Mouse (Mus musculus): ENCODE measurements around the gene Mex3a. TPM values are rescaled to one million over a fixed set of nuclear protein-coding genes. Genes with fewer than 3 reads are reported as not detected.

The Mex3a gene
- polyA plus RNA-seq, 1 experiment from 2014 or later: 26.3 TPM

GRCm38 (mm10) chr3:88502641-88503504 is 29.3 kb upstream of the Mex3a start:
- H3K4me1 ChIP-seq (ENCODE audit: control insufficient read depth, insufficient read depth, low read length): peaks cover 22% of the 10 kb centered on the region; the same call in 1 of the 2 replicates
- WGBS: under 1% methylated on average over 55 of the region's 55 CpGs
- no peaks in the 10 kb centered on the region for H3K27me3 ChIP-seq (ENCODE audit: control insufficient read depth, insufficient read depth, low read length)

GRCm38 (mm10) chr3:88503505-88503863 is 28.7 kb upstream of the Mex3a start:
- peak overlapping the region; percentile 99 for H3K4me2 ChIP-seq (replicated peaks; ENCODE audit: low read depth, low read length)
- peak overlapping the region; percentile 88; the same call in 1 of the 2 replicates for H3K4me3 ChIP-seq (ENCODE audit: low read depth, low read length)
- H3K9ac ChIP-seq (replicated peaks; ENCODE audit: low read depth, low read length): peak overlapping the region; percentile 81; the same call in 1 of the 2 replicates
- H3K9me3 ChIP-seq (ENCODE audit: control insufficient read depth, low read depth, low read length): no peaks in the 10 kb centered on the region
- H3K36me3 ChIP-seq (ENCODE audit: control insufficient read depth, insufficient read depth, low read length): no peaks in the 10 kb centered on the region
- WGBS: 26% methylated on average over 4 of the region's 4 CpGs
- ATAC-seq (ENCODE audit: insufficient number of reproducible peaks, insufficient read depth, low FRiP score, low read depth): peak; percentile 10; the same call in 1 of the 2 replicates
- H3K4me1 ChIP-seq (ENCODE audit: control insufficient read depth, insufficient read depth, low read length): peaks cover 22% of the 10 kb centered on the region; the same call in 1 of the 2 replicates
- H3K27ac ChIP-seq (ENCODE audit: low read length): peak overlapping the region; percentile 82
- no peaks in the 10 kb centered on the region for H3K27me3 ChIP-seq (ENCODE audit: control insufficient read depth, insufficient read depth, low read length)

More at GRCm38 (mm10) chr3:88502641-88503504, 29.3 kb upstream of the Mex3a start:
- peak; percentile 92 for ATAC-seq (ENCODE audit: insufficient number of reproducible peaks, insufficient read depth, low FRiP score, low read depth)
- Histone ChIP-seq H3K27ac (ENCODE audit: low read length) (peak overlapping the region; percentile 82), H3K9me3 (ENCODE audit: control insufficient read depth, low read depth, low read length) (no peaks in the 10 kb centered on the region), H3K4me2 (replicated peaks; ENCODE audit: low read depth, low read length) (peak overlapping the region; percentile 99), H3K4me3 (ENCODE audit: low read depth, low read length) (peak overlapping the region; percentile 88), H3K36me3 (ENCODE audit: control insufficient read depth, insufficient read depth, low read length) (no peaks in the 10 kb centered on the region), H3K9ac (replicated peaks; ENCODE audit: low read depth, low read length) (peak overlapping the region; percentile 81)

GRCm38 (mm10) chr3:88503881-88504746 is 28.1 kb upstream of the Mex3a start:
- peak overlapping the region; percentile 99; the same call in 1 of the 2 replicates for H3K4me2 ChIP-seq (replicated peaks; ENCODE audit: low read depth, low read length)
- H3K4me3 ChIP-seq (ENCODE audit: low read depth, low read length): no peak overlapping the region
- H3K9me3 ChIP-seq (ENCODE audit: control insufficient read depth, low read depth, low read length): no peaks in the 10 kb centered on the region
- no peak overlapping the region for H3K9ac ChIP-seq (replicated peaks; ENCODE audit: low read depth, low read length)
- 41% methylated on average over 8 of the region's 8 CpGs for WGBS
- ATAC-seq (ENCODE audit: insufficient number of reproducible peaks, insufficient read depth, low FRiP score, low read depth): no peak
- H3K27ac ChIP-seq (ENCODE audit: low read length): peak overlapping the region; percentile 82; the same call in 1 of the 2 replicates
- H3K4me1 ChIP-seq (ENCODE audit: control insufficient read depth, insufficient read depth, low read length): peaks cover 22% of the 10 kb centered on the region; the same call in 1 of the 2 replicates
- H3K27me3 ChIP-seq (ENCODE audit: control insufficient read depth, insufficient read depth, low read length): no peaks in the 10 kb centered on the region
- no peaks in the 10 kb centered on the region for H3K36me3 ChIP-seq (ENCODE audit: control insufficient read depth, insufficient read depth, low read length)

- H3K4me1 ChIP-seq (ENCODE audit: control insufficient read depth, insufficient read depth, low read length): peaks cover 27% of the 10 kb centered on the region; the same call in 1 of the 2 replicates
- WGBS: 71% methylated on average over 6 of the region's 6 CpGs
- no peak for ATAC-seq (ENCODE audit: insufficient number of reproducible peaks, insufficient read depth, low FRiP score, low read depth)
- no peaks in the 10 kb centered on the region for H3K36me3 ChIP-seq (ENCODE audit: control insufficient read depth, insufficient read depth, low read length)
- no peak overlapping the region for H3K4me2 ChIP-seq (replicated peaks; ENCODE audit: low read depth, low read length)
- no peak overlapping the region for H3K9ac ChIP-seq (replicated peaks; ENCODE audit: low read depth, low read length)
- no peak overlapping the region for H3K27ac ChIP-seq (ENCODE audit: low read length)
- no peaks in the 10 kb centered on the region for H3K27me3 ChIP-seq (ENCODE audit: control insufficient read depth, insufficient read depth, low read length)
- H3K9me3 ChIP-seq (ENCODE audit: control insufficient read depth, low read depth, low read length): no peaks in the 10 kb centered on the region
- H3K4me3 ChIP-seq (ENCODE audit: low read depth, low read length): no peak overlapping the region
These were observed 27.1 kb upstream of the Mex3a start for GRCm38 (mm10) chr3:88505081-88505480.

GRCm38 (mm10) chr3:88505765-88506164 is 26.4 kb upstream of the Mex3a start:
- Histone ChIP-seq H3K9ac (replicated peaks; ENCODE audit: low read depth, low read length) (no peak overlapping the region), H3K36me3 (ENCODE audit: control insufficient read depth, insufficient read depth, low read length) (no peaks in the 10 kb centered on the region), H3K27ac (ENCODE audit: low read length) (no peak overlapping the region), H3K4me3 (ENCODE audit: low read depth, low read length) (no peak overlapping the region), H3K27me3 (ENCODE audit: control insufficient read depth, insufficient read depth, low read length) (no peaks in the 10 kb centered on the region), H3K4me1 (ENCODE audit: control insufficient read depth, insufficient read depth, low read length) (peaks cover 26% of the 10 kb centered on the region; the same call in 1 of the 2 replicates), H3K9me3 (ENCODE audit: control insufficient read depth, low read depth, low read length) (no peaks in the 10 kb centered on the region), H3K4me2 (replicated peaks; ENCODE audit: low read depth, low read length) (no peak overlapping the region)
- WGBS: 48% methylated on average over 7 of the region's 7 CpGs
- no peak for ATAC-seq (ENCODE audit: insufficient number of reproducible peaks, insufficient read depth, low FRiP score, low read depth)

- Histone ChIP-seq H3K4me3 (ENCODE audit: low read depth, low read length) (peak overlapping the region; percentile 27; the same call in 1 of the 2 replicates), H3K27ac (ENCODE audit: low read length) (peak overlapping the region; percentile 84), H3K36me3 (ENCODE audit: control insufficient read depth, insufficient read depth, low read length) (no peaks in the 10 kb centered on the region), H3K4me2 (replicated peaks; ENCODE audit: low read depth, low read length) (peak overlapping the region; percentile 45), H3K27me3 (ENCODE audit: control insufficient read depth, insufficient read depth, low read length) (no peaks in the 10 kb centered on the region), H3K4me1 (ENCODE audit: control insufficient read depth, insufficient read depth, low read length) (peaks cover 32% of the 10 kb centered on the region), H3K9me3 (ENCODE audit: control insufficient read depth, low read depth, low read length) (no peaks in the 10 kb centered on the region), H3K9ac (replicated peaks; ENCODE audit: low read depth, low read length) (no peak overlapping the region)
- no peak; the same call in 1 of the 2 replicates for ATAC-seq (ENCODE audit: insufficient number of reproducible peaks, insufficient read depth, low FRiP score, low read depth)
- WGBS: 57% methylated on average over 3 of the region's 3 CpGs
These were observed 22.9 kb upstream of the Mex3a start for GRCm38 (mm10) chr3:88509250-88509649.

- Histone ChIP-seq H3K36me3 (ENCODE audit: control insufficient read depth, insufficient read depth, low read length) (no peaks in the 10 kb centered on the region), H3K27me3 (ENCODE audit: control insufficient read depth, insufficient read depth, low read length) (no peaks in the 10 kb centered on the region), H3K9ac (replicated peaks; ENCODE audit: low read depth, low read length) (0 out of 2 replicates have a peak within 1 kb of the TSS, but pooled peaks have one; percentile 33), H3K9me3 (ENCODE audit: control insufficient read depth, low read depth, low read length) (no peaks in the 10 kb centered on the region), H3K4me3 (ENCODE audit: low read depth, low read length) (peak within 1 kb of the TSS; percentile 27), H3K4me2 (replicated peaks; ENCODE audit: low read depth, low read length) (peak within 1 kb of the TSS; percentile 45), H3K4me1 (ENCODE audit: control insufficient read depth, insufficient read depth, low read length) (peaks cover 31% of the 10 kb centered on the region), H3K27ac (ENCODE audit: low read length) (peak within 1 kb of the TSS; percentile 84)
- 1% methylated on average over 31 of the region's 31 CpGs for WGBS
- peak; percentile 95 for ATAC-seq (ENCODE audit: insufficient number of reproducible peaks, insufficient read depth, low FRiP score, low read depth)
These were observed 22.3 kb upstream of the Mex3a start, which contains the start of gene Lmna for GRCm38 (mm10) chr3:88509692-88510420. Gene Lmna (minus strand): TSS chr3:88509956.

Measured in stomach, embryonic 14.5 days (tissue).